Mouse (Mus musculus): ENCODE data around the gene Gatb. TPM values are rescaled to one million over a fixed set of nuclear protein-coding genes. Genes with fewer than 3 reads are reported as not detected.

Gatb gene
- 1.0 and 11.6 TPM in 2 replicates for polyA plus RNA-seq (2012)

GRCm38 (mm10) chr3:85573864-85574830 is at the start of gene Gatb:
Gatb (plus strand) TSS chr3:85574119.
- no peak for TF ChIP-seq GATA1 (IDR thresholded peaks at IDR 0.05; ENCODE audit: low read length)

DNA sequence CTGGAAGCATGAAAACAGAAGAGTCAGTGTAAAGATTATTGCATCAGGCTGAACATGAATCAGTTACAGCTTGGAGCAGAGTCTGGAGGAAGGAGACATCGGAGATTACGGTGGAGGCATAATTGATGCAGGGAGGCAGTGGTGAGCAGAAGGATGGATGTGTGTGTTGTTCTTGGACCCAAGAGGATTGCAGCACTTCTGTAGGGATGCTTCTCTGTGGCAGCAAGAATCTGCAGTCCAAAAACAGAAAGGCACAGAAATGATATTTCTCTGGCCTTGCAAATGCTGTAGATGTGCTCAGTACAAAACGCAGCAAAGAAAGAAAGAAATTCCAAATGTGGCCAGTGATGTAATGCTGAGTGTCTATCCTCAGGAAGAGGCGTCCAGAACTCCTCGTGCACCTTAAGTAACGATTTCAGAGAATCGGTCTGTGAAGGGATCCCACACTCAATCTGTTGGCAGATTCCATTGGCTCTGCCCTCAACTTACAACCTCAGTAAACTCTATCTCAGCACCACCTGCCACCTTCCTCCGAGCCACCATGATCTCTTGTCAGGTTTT is 43.2 kb upstream of the Gatb start:
- TF ChIP-seq GATA1 (IDR thresholded peaks at IDR 0.05; ENCODE audit: low read length): no peak

DNA sequence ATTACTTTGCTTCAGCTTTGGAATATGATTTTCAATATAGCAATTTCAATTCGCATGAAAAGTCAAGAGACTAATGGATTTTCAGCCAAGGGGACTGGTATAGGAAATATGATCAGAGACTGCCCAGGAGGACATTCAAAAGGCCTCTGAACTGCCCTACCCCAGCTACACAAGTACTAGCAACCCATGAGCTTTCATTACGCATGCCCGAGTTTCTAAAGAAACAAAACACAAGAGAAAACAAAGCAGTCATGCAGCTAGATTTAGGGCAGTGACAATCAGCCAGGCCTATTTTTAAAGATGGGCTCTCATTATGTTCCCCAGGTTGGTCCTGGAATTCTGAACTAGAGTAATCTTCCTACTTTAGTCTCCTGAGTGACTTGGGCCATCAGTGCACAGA is 41.5 kb upstream of the Gatb start:
- no peak for TF ChIP-seq GATA1 (IDR thresholded peaks at IDR 0.05; ENCODE audit: low read length)

GRCm38 (mm10) chr3:85535042-85535441 is 38.9 kb upstream of the Gatb start:
- TF ChIP-seq GATA1 (IDR thresholded peaks at IDR 0.05; ENCODE audit: low read length): no peak

DNA sequence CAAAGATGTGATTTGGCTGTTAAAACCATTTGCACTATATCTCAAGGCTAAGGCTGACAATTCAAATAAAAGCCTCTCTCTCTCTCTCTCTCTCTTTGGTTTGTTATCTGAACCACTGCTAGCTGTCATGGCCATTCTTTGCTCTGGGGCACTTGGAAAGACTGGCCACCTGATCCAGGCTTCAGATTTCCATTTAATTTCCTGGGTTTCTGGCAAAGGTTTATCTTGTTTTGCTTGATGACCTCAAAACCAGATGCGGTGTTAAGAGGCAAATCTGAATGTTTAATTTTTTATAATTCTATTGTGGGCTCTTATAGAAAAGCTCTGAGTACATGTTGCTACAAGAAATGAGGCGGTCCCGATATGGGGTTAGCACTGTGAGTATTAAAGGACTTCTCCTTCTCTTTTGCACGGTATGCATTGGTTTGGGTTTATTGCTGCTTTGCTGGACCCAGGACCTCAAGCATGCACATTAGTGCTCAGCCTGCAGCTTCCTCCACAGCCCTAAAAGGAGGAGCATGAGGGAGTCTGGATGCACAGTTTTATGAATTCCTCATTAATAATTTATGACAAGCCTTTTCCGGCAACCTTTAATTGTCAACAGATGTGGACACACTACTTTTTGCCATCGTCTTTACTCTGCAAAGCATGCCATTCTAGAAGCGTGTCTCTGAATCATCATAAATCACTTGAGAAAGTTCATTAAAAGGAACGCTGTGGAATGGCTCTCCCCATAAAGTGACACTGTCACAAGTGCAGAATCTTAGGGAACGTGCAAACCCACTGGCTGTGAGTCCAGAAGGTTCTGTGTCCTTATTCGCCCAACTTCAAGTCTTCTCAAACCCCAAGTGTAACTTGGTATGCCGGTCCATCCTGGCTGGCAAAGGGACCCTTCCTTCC is 38.0 kb upstream of the Gatb start:
- no peak for TF ChIP-seq GATA1 (IDR thresholded peaks at IDR 0.05; ENCODE audit: low read length)

DNA sequence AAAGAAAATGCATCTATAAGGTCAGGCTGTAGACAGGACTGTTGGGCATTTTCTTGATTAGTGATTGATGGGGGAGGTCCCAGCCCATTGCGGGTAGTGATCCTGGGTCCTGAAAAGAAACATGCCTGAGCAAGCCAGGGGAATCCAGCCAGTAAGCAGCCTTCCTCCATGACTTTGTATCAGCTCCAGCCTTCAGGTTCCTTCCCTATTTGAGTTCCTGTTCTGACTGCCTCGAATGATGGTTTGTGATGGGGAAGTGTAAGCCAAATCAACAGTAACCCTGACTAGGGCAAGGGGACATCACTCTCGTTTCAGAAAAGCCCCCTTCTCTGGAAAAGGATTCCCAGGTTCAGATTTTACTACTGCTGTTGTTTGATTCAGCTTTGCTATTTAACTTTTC is 31.2 kb upstream of the Gatb start:
- TF ChIP-seq GATA1 (IDR thresholded peaks at IDR 0.05; ENCODE audit: low read length): no peak

DNA sequence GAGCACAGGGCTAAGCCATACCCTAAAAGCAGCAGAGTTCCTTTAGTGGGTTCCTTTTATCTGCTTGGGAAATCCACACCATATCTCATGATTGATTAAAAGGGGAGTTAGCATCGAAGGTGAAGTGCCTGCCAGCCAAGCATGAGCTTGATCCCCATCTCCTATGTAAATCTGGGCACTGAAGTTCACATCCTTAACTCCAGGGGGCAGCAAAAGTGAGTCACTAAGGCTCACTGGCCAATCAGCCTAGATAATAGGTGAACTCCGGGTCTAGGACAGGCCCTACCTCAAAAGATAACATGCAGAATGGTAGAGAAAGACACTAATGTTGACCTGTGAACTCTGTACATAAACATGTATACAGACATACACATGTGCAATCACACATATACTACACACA is 30.3 kb upstream of the Gatb start:
- TF ChIP-seq GATA1 (IDR thresholded peaks at IDR 0.05; ENCODE audit: low read length): no peak

GRCm38 (mm10) chr3:85550312-85550711 is 23.6 kb upstream of the Gatb start:
- no peak for TF ChIP-seq GATA1 (IDR thresholded peaks at IDR 0.05; ENCODE audit: low read length)

GRCm38 (mm10) chr3:85551352-85551751 is 22.6 kb upstream of the Gatb start:
- no peak for TF ChIP-seq GATA1 (IDR thresholded peaks at IDR 0.05; ENCODE audit: low read length)

- TF ChIP-seq GATA1 (IDR thresholded peaks at IDR 0.05; ENCODE audit: low read length): no peak
Observed at GRCm38 (mm10) chr3:85553731-85554277, 20.1 kb upstream of the Gatb start.

DNA sequence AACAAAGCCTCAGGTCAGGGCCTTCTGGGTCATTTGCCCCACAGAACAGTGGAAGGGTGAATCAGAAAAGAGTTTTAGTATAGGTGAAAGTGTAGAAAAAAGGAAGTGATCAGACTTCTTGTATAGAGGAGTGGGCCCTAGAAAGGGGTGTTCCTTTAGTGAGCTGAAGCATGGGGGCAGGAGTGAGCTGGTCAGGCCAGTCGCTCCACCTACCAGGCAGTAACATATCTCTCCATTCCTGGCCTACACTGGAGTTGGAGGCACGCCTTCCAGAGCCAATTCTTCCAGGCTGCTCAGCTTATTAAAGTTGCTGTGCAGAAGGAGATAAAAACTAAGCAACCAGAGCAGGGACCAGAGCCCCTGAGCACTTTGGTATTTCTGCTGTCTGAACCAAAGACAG is 9.3 kb upstream of the Gatb start:
- no peak for TF ChIP-seq GATA1 (IDR thresholded peaks at IDR 0.05; ENCODE audit: low read length)

- TF ChIP-seq GATA1 (IDR thresholded peaks at IDR 0.05; ENCODE audit: low read length): no peak
Observed at GRCm38 (mm10) chr3:85571276-85571675, 2.6 kb upstream of the Gatb start.

DNA sequence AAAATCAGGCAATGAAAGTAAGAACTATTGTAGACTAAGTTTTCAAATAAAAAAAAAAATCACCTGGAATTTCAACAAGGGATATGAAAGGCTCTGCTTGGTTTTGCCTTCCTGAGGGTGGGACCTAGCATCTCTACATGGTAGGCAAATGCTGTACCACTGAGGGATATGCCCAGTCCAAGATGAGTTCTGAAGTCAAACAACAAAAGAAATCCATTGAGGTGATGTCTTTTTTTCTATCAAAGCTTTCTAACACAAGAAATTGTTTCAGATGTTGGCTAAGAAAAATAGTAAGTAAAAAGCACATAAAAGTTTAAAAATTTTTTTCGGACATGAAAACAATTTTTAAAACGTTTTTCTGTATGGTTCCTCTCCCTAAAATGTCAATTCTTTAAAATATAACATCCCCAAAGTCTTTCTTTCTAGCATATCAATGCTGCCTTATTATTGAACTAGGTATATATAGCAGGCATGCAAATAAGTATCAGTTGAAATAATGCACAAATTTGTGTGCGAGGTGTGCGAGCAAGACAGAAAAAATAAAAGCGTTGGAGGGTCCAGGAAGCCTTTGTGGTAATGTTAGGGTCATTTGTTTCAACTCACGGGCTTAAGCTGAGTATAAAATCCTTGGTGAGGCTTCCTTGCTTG is 579 bp upstream of the Gatb start:
- TF ChIP-seq GATA1 (IDR thresholded peaks at IDR 0.05; ENCODE audit: low read length): no peak

DNA sequence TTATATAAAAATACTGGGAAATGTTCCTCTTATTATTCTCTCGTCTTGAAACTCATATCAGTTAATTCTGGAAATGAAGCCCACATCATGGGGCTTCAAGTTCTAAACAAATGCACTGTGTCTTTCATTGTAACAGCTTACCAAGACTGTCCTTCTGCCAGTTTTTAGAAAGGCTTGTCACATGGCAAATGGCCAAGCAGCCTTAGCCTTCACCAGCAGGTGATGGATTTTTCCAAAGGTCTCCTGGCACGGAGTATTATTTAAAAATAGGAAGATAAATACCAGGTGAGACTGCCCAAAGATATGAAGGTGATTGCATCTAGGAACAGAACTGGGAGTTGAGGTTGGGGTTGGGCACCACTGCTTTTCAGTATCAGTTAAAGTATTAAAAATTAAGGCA is 8.8 kb downstream of the Gatb start:
- no peak for TF ChIP-seq GATA1 (IDR thresholded peaks at IDR 0.05; ENCODE audit: low read length)

DNA sequence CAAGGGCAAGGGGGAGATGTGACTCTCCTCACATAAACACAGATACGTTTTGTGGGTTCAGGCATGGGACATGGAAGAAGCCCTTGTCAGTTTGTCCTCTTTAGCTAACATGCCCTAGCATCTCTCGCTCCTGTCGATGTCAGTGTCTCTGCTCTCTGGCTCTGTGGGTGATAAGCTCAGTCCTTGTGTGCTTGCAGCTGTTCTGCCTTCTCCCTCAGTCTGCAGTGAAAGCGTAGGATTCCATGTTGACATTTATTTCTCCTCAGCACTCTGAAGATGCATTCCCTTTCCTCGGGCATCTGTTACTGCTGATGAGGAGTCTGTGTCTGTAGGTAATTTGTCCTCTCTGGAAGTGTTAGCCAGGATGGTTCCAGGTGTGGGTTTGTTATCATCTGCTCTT is 9.3 kb downstream of the Gatb start:
- no peak for TF ChIP-seq GATA1 (IDR thresholded peaks at IDR 0.05; ENCODE audit: low read length)
